Mouse (Mus musculus) lung, embryonic 15.5 days (tissue): ENCODE measurements around the gene Crebl2. TPM values are rescaled to one million over a fixed set of nuclear protein-coding genes. Genes with fewer than 3 reads are reported as not detected.

ENCODE experiments used
- ATAC-seq: fragments of 200-750 bp; cut with Nextera tagmentation; 2 replicates; pipeline ENCODE4 v1.8.0; 2017; ENCODE audit warnings: moderate number of reproducible peaks, borderline replicate concordance; ENCODE audit not compliant: low FRiP score, low TSS enrichment; ENCODE audit errors: extremely low read depth
- H3K27ac ChIP-seq: fragments of 300-500 bp; sonication (generic); 2 replicates; pipeline ENCODE4 v1.5.1; 2015; ENCODE audit warnings: moderate library complexity, mild to moderate bottlenecking, inconsistent platforms
- H3K27me3 ChIP-seq: fragments of 300-500 bp; sonication (generic); 2 replicates; pipeline ENCODE4 v1.6.1; 2015; ENCODE audit warnings: inconsistent platforms
- H3K36me3 ChIP-seq: fragments of 300-500 bp; sonication (generic); 2 replicates; pipeline ENCODE4 v1.6.1; 2015; ENCODE audit warnings: inconsistent platforms
- H3K4me1 ChIP-seq: fragments of 300-500 bp; sonication (generic); 2 replicates; pipeline ENCODE4 v1.6.1; 2015; ENCODE audit warnings: inconsistent platforms
- H3K4me2 ChIP-seq: fragments of 300-500 bp; sonication (generic); 2 replicates; pipeline ENCODE4 v1.6.1; 2015; ENCODE audit warnings: inconsistent platforms, mild to moderate bottlenecking, moderate library complexity
- H3K4me3 ChIP-seq: fragments of 300-500 bp; sonication (generic); 2 replicates; pipeline ENCODE4 v1.5.1; 2015; ENCODE audit warnings: mild to moderate bottlenecking, inconsistent platforms
- H3K9ac ChIP-seq: fragments of 300-500 bp; sonication (generic); 2 replicates; pipeline ENCODE4 v1.6.1; 2015; ENCODE audit warnings: inconsistent platforms
- H3K9me3 ChIP-seq: fragments of 300-500 bp; sonication (generic); 2 replicates; pipeline ENCODE4 v1.6.1; 2016; ENCODE audit warnings: inconsistent platforms
- WGBS: fragments of 180-500 bp; shearing (Covaris S2); methylation state at CpG from one replicate; pipeline ENCODE4 v1.1.7; 2015; 5-methylcytosine and 5-hydroxymethylcytosine counted together
- polyA plus RNA-seq: library from polyadenylated mRNA; unstranded; fragments of >200 nt; fragmentation: Nextera tagmentation; extraction: Ambion mirVana; gene quantifications from 2 replicates; pipeline ENCODE4 v1.2.1, GENCODE M21; 2015

Crebl2 gene
- polyA plus RNA-seq, 1 experiment from 2014 or later, result 2.6 TPM

- H3K4me2 ChIP-seq, result no peak overlapping the region
- H3K9ac ChIP-seq, result no peak overlapping the region
- no peaks in the 10 kb centered on the region for H3K9me3 ChIP-seq
- H3K4me3 ChIP-seq, result no peak overlapping the region
- no peaks in the 10 kb centered on the region for H3K27me3 ChIP-seq
- no peak overlapping the region for H3K27ac ChIP-seq
- H3K36me3 ChIP-seq, result no peaks in the 10 kb centered on the region
- no peak for ATAC-seq
- H3K4me1 ChIP-seq, result peaks cover 12% of the 10 kb centered on the region; the same call in 1 of the 2 replicates
- 79% methylated on average over 9 of the region's 9 CpGs for WGBS
Measured at GRCm38 (mm10) chr6:134834585-134835251, 4.8 kb downstream of the Crebl2 start.

DNA sequence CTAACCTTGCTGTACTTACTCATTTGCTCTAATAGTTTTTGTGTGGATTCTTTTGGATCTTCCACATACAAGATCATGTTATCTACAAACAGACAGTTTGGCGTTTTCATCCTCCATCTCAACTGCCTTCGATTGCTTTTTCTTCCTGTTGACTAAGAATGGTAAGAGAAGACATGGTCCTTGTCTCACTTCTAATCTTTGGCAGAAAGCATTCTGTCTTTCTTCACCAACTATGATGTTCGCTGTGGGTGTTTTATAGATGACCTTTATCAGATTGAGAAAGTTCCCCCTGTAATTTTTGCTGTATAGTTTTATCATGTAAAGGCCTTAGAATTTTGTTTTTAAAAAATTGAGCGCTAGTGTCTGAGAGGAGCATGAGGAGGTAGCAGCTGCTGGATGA is 8.2 kb downstream of the Crebl2 start:
- H3K27ac ChIP-seq, result no peak overlapping the region
- H3K9ac ChIP-seq, result no peak overlapping the region
- no peaks in the 10 kb centered on the region for H3K4me1 ChIP-seq
- no peak for ATAC-seq
- H3K36me3 ChIP-seq, result no peaks in the 10 kb centered on the region
- H3K9me3 ChIP-seq, result no peaks in the 10 kb centered on the region
- no peaks in the 10 kb centered on the region for H3K27me3 ChIP-seq
- no peak overlapping the region for H3K4me3 ChIP-seq
- WGBS, result 81% methylated on average over 4 of the region's 4 CpGs
- no peak overlapping the region for H3K4me2 ChIP-seq

DNA sequence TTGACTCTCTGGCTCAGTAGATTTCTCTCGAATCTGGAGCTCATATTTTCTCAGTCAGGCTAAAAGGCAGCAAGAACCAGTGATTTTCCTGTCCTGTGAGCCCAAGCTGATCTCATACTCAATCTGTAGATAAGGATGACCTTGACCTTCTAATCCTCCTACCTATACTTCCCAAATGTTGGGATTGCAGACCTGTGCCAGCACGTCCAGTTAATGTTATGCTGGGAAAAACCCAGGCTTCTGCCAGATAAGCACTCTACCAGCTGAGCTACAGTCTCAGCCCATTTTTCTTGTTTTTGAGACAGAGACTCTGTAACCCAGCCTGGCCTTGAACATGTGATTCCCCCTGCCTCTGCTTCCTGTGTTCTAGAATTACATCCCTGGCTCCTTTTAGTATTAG is 10.4 kb downstream of the Crebl2 start:
- Histone ChIP-seq H3K36me3 (no peaks in the 10 kb centered on the region), H3K27me3 (no peaks in the 10 kb centered on the region), H3K4me1 (no peaks in the 10 kb centered on the region), H3K4me3 (no peak overlapping the region), H3K27ac (no peak overlapping the region), H3K4me2 (no peak overlapping the region), H3K9ac (no peak overlapping the region), H3K9me3 (no peaks in the 10 kb centered on the region)
- WGBS, result 52% methylated on average over 2 of the region's 2 CpGs
- ATAC-seq, result no peak

GRCm38 (mm10) chr6:134845726-134846125 is 15.8 kb downstream of the Crebl2 start:
- H3K9ac ChIP-seq, result no peak overlapping the region
- no peaks in the 10 kb centered on the region for H3K27me3 ChIP-seq
- H3K36me3 ChIP-seq, result no peaks in the 10 kb centered on the region
- H3K4me3 ChIP-seq, result no peak overlapping the region
- no peak for ATAC-seq
- 65% methylated on average over 4 of the region's 4 CpGs for WGBS
- no peak overlapping the region for H3K4me2 ChIP-seq
- H3K4me1 ChIP-seq, result no peaks in the 10 kb centered on the region
- no peaks in the 10 kb centered on the region for H3K9me3 ChIP-seq
- H3K27ac ChIP-seq, result no peak overlapping the region

GRCm38 (mm10) chr6:134846308-134846707 is 16.4 kb downstream of the Crebl2 start:
- WGBS, result 88% methylated on average over 6 of the region's 6 CpGs
- Histone ChIP-seq H3K27me3 (no peaks in the 10 kb centered on the region), H3K4me1 (no peaks in the 10 kb centered on the region), H3K9me3 (no peaks in the 10 kb centered on the region), H3K27ac (no peak overlapping the region), H3K9ac (no peak overlapping the region), H3K36me3 (no peaks in the 10 kb centered on the region), H3K4me2 (no peak overlapping the region), H3K4me3 (no peak overlapping the region)
- ATAC-seq, result no peak

DNA sequence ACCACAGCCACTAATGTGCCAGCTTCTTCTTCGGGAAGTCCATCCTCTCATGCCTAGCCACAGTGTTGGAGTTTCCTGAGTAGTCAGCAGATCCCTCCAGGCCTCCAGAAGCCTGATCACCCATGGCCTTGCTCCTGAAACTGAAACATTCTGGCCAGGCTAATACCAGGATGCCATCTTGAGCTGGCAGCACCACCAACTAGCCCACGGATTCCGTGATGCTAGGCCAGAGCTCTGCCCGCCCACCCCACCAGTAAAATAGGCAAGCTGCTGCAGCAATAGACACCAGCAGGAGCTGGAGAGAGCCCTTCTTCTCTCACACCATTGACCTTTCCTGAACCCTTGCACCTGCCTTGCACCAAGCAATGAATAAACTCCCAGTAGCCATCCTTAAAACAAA is 17.6 kb downstream of the Crebl2 start:
- 86% methylated on average over 4 of the region's 4 CpGs for WGBS
- no peaks in the 10 kb centered on the region for H3K27me3 ChIP-seq
- no peaks in the 10 kb centered on the region for H3K4me1 ChIP-seq
- H3K4me3 ChIP-seq, result no peak overlapping the region
- H3K4me2 ChIP-seq, result no peak overlapping the region
- H3K36me3 ChIP-seq, result no peaks in the 10 kb centered on the region
- H3K9me3 ChIP-seq, result no peaks in the 10 kb centered on the region
- H3K9ac ChIP-seq, result no peak overlapping the region
- H3K27ac ChIP-seq, result no peak overlapping the region
- no peak for ATAC-seq

GRCm38 (mm10) chr6:134848197-134848890 is 18.4 kb downstream of the Crebl2 start:
- H3K4me2 ChIP-seq, result no peak overlapping the region
- no peak overlapping the region for H3K27ac ChIP-seq
- H3K36me3 ChIP-seq, result no peaks in the 10 kb centered on the region
- H3K9me3 ChIP-seq, result no peaks in the 10 kb centered on the region
- no peak for ATAC-seq
- WGBS, result 86% methylated on average over 5 of the region's 5 CpGs
- H3K4me1 ChIP-seq, result no peaks in the 10 kb centered on the region
- H3K9ac ChIP-seq, result no peak overlapping the region
- no peaks in the 10 kb centered on the region for H3K27me3 ChIP-seq
- no peak overlapping the region for H3K4me3 ChIP-seq

DNA sequence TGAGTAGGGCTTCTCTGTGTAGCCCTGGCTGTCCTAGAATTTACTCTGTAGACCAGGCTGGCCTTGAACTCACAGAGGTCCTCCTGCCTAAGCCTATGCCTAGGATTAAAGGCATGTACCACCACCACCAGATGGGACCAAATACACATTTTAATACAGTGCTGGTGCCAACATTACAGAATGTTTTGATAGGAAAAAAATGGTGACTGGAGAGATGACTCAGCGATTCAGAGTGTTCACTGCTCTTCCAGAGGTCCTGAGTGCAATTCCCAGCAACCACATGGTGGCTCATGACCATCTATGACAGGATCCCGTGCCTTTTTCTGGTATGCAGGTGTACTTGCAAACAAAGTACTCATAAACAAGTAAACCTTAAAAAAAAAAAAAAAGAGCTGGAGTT is 19.5 kb downstream of the Crebl2 start:
- Histone ChIP-seq H3K4me3 (no peak overlapping the region), H3K27ac (no peak overlapping the region), H3K9me3 (no peaks in the 10 kb centered on the region)

DNA sequence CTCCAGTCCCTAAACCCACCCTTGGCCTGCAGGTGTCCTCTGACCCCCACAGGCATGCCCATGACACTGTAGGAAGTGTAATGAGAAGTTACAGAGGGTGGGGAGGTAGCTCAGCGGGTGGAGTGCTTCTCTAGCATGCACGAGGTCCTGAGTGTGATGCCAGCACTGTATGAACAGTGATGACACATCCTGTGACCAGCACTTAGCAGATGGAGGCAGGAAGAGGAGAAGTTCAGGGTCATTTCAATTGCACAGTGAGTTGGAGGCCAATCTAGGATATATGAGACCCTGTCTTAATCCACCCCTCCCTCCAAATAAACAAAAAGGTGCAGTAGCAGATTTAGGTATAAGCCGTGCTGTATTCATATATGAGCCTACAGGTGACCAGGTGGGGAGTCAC is 20.0 kb downstream of the Crebl2 start:
- ATAC-seq, result no peak
- Histone ChIP-seq H3K27ac (no peak overlapping the region), H3K9me3 (no peaks in the 10 kb centered on the region), H3K36me3 (no peaks in the 10 kb centered on the region), H3K9ac (no peak overlapping the region), H3K4me1 (no peaks in the 10 kb centered on the region), H3K27me3 (no peaks in the 10 kb centered on the region), H3K4me3 (no peak overlapping the region), H3K4me2 (no peak overlapping the region)
- WGBS, result 56% methylated on average over 3 of the region's 3 CpGs

More for the DNA sequence above, 19.5 kb downstream of the Crebl2 start:
- ATAC-seq, result no peak
- Histone ChIP-seq H3K4me2 (no peak overlapping the region), H3K9ac (no peak overlapping the region), H3K27me3 (no peaks in the 10 kb centered on the region), H3K4me1 (no peaks in the 10 kb centered on the region), H3K36me3 (no peaks in the 10 kb centered on the region)
- WGBS, result 72% methylated on average over 2 of the region's 2 CpGs

DNA sequence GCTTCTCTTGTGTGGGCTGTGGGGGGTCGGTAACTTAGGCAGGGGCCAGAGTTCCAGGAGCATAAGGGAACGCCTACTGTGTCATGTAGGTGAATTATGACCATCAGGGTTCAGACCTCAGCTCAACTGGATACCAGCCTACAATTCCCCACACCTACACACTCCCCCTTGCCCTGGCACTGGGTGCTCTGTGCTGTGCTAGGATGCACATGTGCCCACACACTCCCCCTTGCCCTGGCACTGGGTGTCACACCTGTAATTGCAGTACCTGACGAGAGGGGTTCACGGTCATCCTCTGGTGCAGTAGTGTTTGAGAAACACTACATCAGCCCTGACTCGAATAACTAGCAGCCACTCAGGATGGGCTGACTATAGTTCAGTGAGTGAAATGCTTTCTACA is 24.8 kb downstream of the Crebl2 start:
- Histone ChIP-seq H3K4me3 (no peak overlapping the region), H3K27me3 (no peaks in the 10 kb centered on the region), H3K36me3 (no peaks in the 10 kb centered on the region), H3K4me2 (no peak overlapping the region), H3K9me3 (no peaks in the 10 kb centered on the region), H3K4me1 (0 out of 2 replicates have a peak, but pooled peaks cover 1% of the 10 kb centered on the region), H3K9ac (no peak overlapping the region), H3K27ac (no peak overlapping the region)
- no peak for ATAC-seq
- 72% methylated on average over 5 of the region's 5 CpGs for WGBS

DNA sequence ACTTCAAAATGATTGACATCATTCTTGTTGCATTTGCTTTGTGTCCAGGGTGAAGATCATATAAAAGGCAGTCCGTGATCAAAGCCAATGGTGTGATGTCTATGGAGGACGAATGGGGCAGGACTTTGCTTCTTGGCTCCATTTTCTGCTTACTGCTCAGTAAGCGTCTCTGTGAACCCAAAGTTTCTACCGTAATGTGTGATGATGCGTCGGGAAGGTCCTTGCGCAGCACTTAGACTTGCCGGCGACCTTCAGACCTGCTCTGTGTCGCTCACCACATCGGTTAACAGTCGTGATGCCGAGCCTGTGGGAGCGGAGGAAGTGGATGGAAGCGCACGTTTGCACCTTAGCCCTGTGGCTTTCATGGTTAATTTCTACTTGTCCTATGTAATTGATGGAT is 26.0 kb downstream of the Crebl2 start:
- WGBS, result 86% methylated on average over 16 of the region's 16 CpGs
- no peaks in the 10 kb centered on the region for H3K27me3 ChIP-seq

DNA sequence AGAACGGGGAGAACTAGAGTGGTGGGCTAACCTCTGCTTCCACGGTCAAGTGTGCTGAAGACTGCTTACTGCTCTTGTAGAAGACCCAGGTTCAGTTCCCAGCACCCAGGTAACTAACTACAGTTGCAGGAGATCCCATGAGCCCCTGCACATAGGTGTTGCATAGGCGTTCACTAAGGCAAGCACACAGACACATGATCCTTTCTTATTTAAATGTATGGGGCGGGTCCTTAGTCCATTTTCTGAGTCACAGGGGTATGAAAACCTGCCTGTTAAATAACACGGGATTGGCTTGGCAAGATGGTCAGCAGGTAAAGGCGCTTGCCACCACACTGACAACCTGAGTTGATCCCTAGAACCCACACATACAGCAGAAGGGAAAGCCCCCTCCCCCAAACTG is 29.1 kb downstream of the Crebl2 start:
- H3K27me3 ChIP-seq, result no peaks in the 10 kb centered on the region
- H3K36me3 ChIP-seq, result no peaks in the 10 kb centered on the region
- no peak overlapping the region for H3K27ac ChIP-seq
- H3K4me3 ChIP-seq, result no peak overlapping the region
- no peak overlapping the region for H3K9ac ChIP-seq
- no peak for ATAC-seq
- 92% methylated on average over 6 of the region's 6 CpGs for WGBS
- H3K4me2 ChIP-seq, result no peak overlapping the region
- H3K4me1 ChIP-seq, result peaks cover 26% of the 10 kb centered on the region
- H3K9me3 ChIP-seq, result no peaks in the 10 kb centered on the region

More for the DNA sequence above, 26.0 kb downstream of the Crebl2 start:
- Histone ChIP-seq H3K4me3 (no peak overlapping the region), H3K4me2 (no peak overlapping the region), H3K27ac (no peak overlapping the region), H3K9me3 (no peaks in the 10 kb centered on the region), H3K36me3 (no peaks in the 10 kb centered on the region), H3K9ac (no peak overlapping the region), H3K4me1 (peaks cover 13% of the 10 kb centered on the region; the same call in 1 of the 2 replicates)
- ATAC-seq, result no peak
